In the genomic region with DNA sequence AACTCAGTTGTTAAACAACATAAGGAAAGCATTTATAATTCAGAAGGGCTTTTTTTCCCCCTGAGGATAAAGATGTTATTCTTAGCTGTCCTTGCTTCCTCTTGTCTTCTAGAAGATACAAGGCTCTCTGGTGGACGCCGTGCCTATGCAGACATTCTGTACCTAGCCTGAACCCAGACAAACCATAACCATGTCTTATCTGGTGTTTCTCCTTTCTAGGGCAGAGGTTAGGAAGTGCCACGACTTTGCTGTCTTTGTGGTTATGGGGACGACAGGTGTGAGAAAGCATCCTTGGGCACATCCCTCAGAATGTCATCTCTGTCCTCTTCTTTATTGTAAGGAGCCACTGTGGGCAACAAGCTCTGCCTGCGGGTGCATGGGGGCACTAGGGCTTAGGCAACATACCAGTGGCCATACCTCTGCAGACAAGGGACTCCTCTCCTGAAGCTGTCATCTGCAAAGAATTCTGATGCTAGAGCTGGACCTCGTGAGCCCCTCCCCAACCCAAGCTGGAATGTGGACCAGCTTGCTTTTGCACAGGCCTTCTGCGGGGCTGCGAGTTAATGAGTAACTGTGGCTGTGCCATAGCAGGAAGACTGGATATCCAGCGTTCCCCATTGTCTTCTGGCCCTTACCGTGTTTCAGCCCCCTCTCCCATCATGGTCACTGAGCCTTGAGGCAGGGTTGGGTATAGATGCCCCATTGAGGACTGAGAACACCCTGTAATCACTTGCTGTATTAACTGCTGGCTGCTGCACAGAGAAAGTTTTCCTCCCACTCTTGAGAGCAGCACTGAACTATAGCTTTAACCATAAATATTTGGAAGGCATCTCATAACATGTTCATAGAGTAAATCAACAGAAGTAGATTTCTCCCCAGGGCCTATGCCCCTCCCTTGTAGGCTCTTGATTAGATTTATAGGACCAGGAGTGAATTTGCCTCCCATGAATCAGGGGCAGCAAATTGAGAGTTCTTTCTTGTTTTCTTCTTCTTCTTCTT, we compare ENCODE assay signal across 18 mouse cellular contexts. TPM values are rescaled to one million over a fixed set of nuclear protein-coding genes. Genes with fewer than 3 reads are reported as not detected.
A peak's percentile ranks its signal among the peaks of the same experiment; 100 is the strongest.
DNase-seq lines count a peak whose midpoint lies in the region; ATAC-seq lines count a peak whose summit lies in the region.
"Had no signal": no experiment of that assay in that cellular context is flagged by ENCODE, and none has a peak within 500 bp of the region (broad histone marks: within the 10 kb centered on the region; RNA-seq: fewer than 3 reads in every experiment).

No protein-coding gene starts in this region.

- H3K9ac ChIP-seq in lung, embryonic 15.5 days: no peak overlapping the region
- H3K9ac ChIP-seq in kidney, embryonic 15.5 days: no peak overlapping the region
- H3K9ac ChIP-seq: embryonic facial prominence, embryonic 13.5 days; liver, embryonic 14.5 days had no signal

- no peaks in the 10 kb centered on the region for H3K9me3 ChIP-seq in lung, embryonic 15.5 days
- no peaks in the 10 kb centered on the region for H3K9me3 ChIP-seq in kidney, embryonic 15.5 days (replicated peaks)
- H3K9me3 ChIP-seq: embryonic facial prominence, embryonic 13.5 days; G1E had no signal

- H3K27me3 ChIP-seq in lung, embryonic 15.5 days: no peaks in the 10 kb centered on the region
- H3K27me3 ChIP-seq in kidney, embryonic 15.5 days: no peaks in the 10 kb centered on the region
- H3K27me3 ChIP-seq: embryonic facial prominence, embryonic 13.5 days had no signal

- 43% methylated on average over 10 of the region's 10 CpGs for WGBS in lung, embryonic 15.5 days
- WGBS in kidney, embryonic 15.5 days: 46% methylated on average over 10 of the region's 10 CpGs

- H3K4me1 ChIP-seq in lung, embryonic 15.5 days: peaks cover 26% of the 10 kb centered on the region
- peaks cover 12% of the 10 kb centered on the region for H3K4me1 ChIP-seq in kidney, embryonic 15.5 days

- no peak overlapping the region; the same call in 1 of the 2 replicates for H3K4me2 ChIP-seq in lung, embryonic 15.5 days
- peak overlapping the region; percentile 19; the same call in 1 of the 2 replicates for H3K4me2 ChIP-seq in kidney, embryonic 15.5 days
- H3K4me2 ChIP-seq: embryonic facial prominence, embryonic 13.5 days had no signal

- peak overlapping the region; percentile 78 for H3K27ac ChIP-seq in lung, embryonic 15.5 days
- H3K27ac ChIP-seq in kidney, embryonic 15.5 days: peak overlapping the region; percentile 70
- H3K27ac ChIP-seq: embryonic facial prominence, embryonic 13.5 days; left cerebral cortex, adult 2 months; liver, embryonic 14.5 days had no signal

- peak; percentile 79 for ATAC-seq in lung, embryonic 15.5 days (ENCODE audit: borderline replicate concordance, extremely low read depth, low FRiP score, low TSS enrichment)
- ATAC-seq in kidney, embryonic 15.5 days (replicated peaks; ENCODE audit: low FRiP score): peak; percentile 83
- ATAC-seq: activated CD4-positive, CD25-positive, alpha-beta regulatory T cell, adult 4 months; forebrain, embryonic 16.5 days; midbrain, embryonic 16.5 days had no signal

- no peaks in the 10 kb centered on the region for H3K36me3 ChIP-seq in lung, embryonic 15.5 days
- H3K36me3 ChIP-seq in kidney, embryonic 15.5 days: no peaks in the 10 kb centered on the region
- H3K36me3 ChIP-seq: embryonic facial prominence, embryonic 13.5 days; G1E had no signal

- no peak overlapping the region for H3K4me3 ChIP-seq in lung, embryonic 15.5 days
- no peak overlapping the region for H3K4me3 ChIP-seq in kidney, embryonic 15.5 days (replicated peaks)
- H3K4me3 ChIP-seq: embryonic facial prominence, embryonic 13.5 days; left cerebral cortex, adult 2 months had no signal

- DNase-seq in lung, postnatal 25 days (ENCODE audit: low spot score): no peak
- peak; percentile 28 for DNase-seq in lung, postnatal 10 days
- peak; percentile 43 for DNase-seq in urinary bladder, postnatal 25 days (ENCODE audit: low spot score)
- no peak for DNase-seq in thymus, postnatal 25 days
- DNase-seq in adrenal gland, adult 2 months: no peak
- DNase-seq in testis, postnatal 10 days (ENCODE audit: low spot score): no peak
- DNase-seq: B cell, adult 2 months; cerebellum, postnatal 10 days had no signal

RNA-seq across cellular contexts. Expression of gene Cers3, which starts 36.9 kb away (rescaled TPM):
- polyA plus RNA-seq in lung, embryonic 15.5 days (2015; fragmentation: Nextera tagmentation; extraction: Ambion mirVana): 5.5 and 5.6 TPM in 2 replicates
- 1.2 and 1.3 TPM in 2 replicates for polyA plus RNA-seq in kidney, embryonic 15.5 days (2015; fragmentation: Nextera tagmentation; extraction: Ambion mirVana)
- under 1 TPM; 0.24 to 0.32 TPM for total RNA-seq in adrenal gland, adult 2 months (2021)
- polyA plus RNA-seq in adrenal gland, adult 2 months (2012; rRNA removed): 0.02 and 0.06 TPM in 2 replicates
- total RNA-seq: neutrophil, adult 5-6 weeks had no signal
- polyA plus RNA-seq: activated CD4-positive, CD25-positive, alpha-beta regulatory T cell, adult 4 months had no signal

RNA-seq across cellular contexts. Expression of gene Adamts17, which starts 59.3 kb away (rescaled TPM):
- 10.0 and 13.2 TPM in 2 replicates for polyA plus RNA-seq in lung, embryonic 15.5 days (2015; fragmentation: Nextera tagmentation; extraction: Ambion mirVana)
- polyA plus RNA-seq in kidney, embryonic 15.5 days (2015; fragmentation: Nextera tagmentation; extraction: Ambion mirVana): 4.6 TPM in 2 replicates
- 1 to 10 TPM; 2.2 to 4.3 TPM for total RNA-seq in adrenal gland, adult 2 months (2021)
- 4.6 and 6.3 TPM in 2 replicates for polyA plus RNA-seq in adrenal gland, adult 2 months (2012; rRNA removed)
- total RNA-seq: neutrophil, adult 5-6 weeks had no signal
- polyA plus RNA-seq: G1E had no signal

Comparison
In these comparisons a context has a peak if more than half of its experiments do, and no peak if none do; other contexts are left out.
1. DNase-seq: peak in lung, postnatal 10 days (single experiment) and urinary bladder, postnatal 25 days (single experiment); none in lung, postnatal 25 days (single experiment), thymus, postnatal 25 days (single experiment), adrenal gland, adult 2 months (single experiment) and testis, postnatal 10 days (single experiment).